Comparison of ENCODE assay signal across 15 mouse cellular contexts in genomic region chr11:13032464-13032863, GRCm38 (mm10).
"Had no signal": no experiment of that assay in that cellular context is flagged by ENCODE, and none has a peak within 500 bp of the region (broad histone marks: within the 10 kb centered on the region; RNA-seq: fewer than 3 reads in every experiment).

No protein-coding gene starts in this region.

- H3K36me3 ChIP-seq: kidney, embryonic 15.5 days; liver, embryonic 13.5 days had no signal

- H3K27ac ChIP-seq: kidney, embryonic 15.5 days; left cerebral cortex, adult 2 months; liver, embryonic 13.5 days had no signal

- H3K27me3 ChIP-seq: kidney, embryonic 15.5 days; liver, embryonic 13.5 days had no signal

- H3K9me3 ChIP-seq: kidney, embryonic 15.5 days; liver, embryonic 13.5 days had no signal

- H3K4me3 ChIP-seq: kidney, embryonic 15.5 days; left cerebral cortex, adult 2 months; liver, embryonic 13.5 days had no signal

- H3K4me2 ChIP-seq: kidney, embryonic 15.5 days; liver, embryonic 13.5 days; midbrain, embryonic 11.5 days had no signal

- H3K9ac ChIP-seq: kidney, embryonic 15.5 days; liver, embryonic 13.5 days had no signal

- H3K4me1 ChIP-seq: kidney, embryonic 15.5 days; liver, embryonic 13.5 days had no signal

- DNase-seq: kidney, postnatal 10 days; kidney, postnatal 36 days; layer of hippocampus, postnatal 36 days; liver, embryonic 13.5 days; lung, adult 2 months; lung, postnatal 14 days; lung, postnatal 4 days; midbrain, embryonic 14.5 days; spleen, adult 18-20 months; thymus, adult 2 months; thymus, postnatal 14 days; thymus, postnatal 4 days had no signal
